Mouse (Mus musculus): ENCODE measurements at regions not wholly inside any gene's neighbourhood (a gene's known extent, or its start where the extent isn't known, plus 50 kb on each side); places are given as distances from the start of the nearest gene placed in this dataset.

GRCm38 (mm10) chr16:93245738-93246137 is 358.1 kb downstream of the Setd4 start:
- no peak for TF ChIP-seq CTCF (IDR thresholded peaks at IDR 0.05; ENCODE audit: low read depth, low read length)
- no peak for TF ChIP-seq GATA1 (IDR thresholded peaks at IDR 0.05; ENCODE audit: borderline replicate concordance, low read length)
- TF ChIP-seq TAL1 (conservative IDR thresholded peaks at IDR 0.05; ENCODE audit: low read depth, low read length), result no peak
